Mouse (Mus musculus) embryo, embryonic 9.5 days (tissue): ENCODE measurements around the gene Gm13199.

Source experiments
- DNase-seq: peaks from one replicate; pipeline ENCODE4 v3.0.0-alpha.2; 2017; ENCODE audit errors: extremely low spot score

Gm13199 gene

GRCm38 (mm10) chr2:5862834-5863233 lies at the start of gene Gm13199:
TSS of gene Gm13199 (minus strand) at chr2:5862934.
- no peak for DNase-seq

DNA sequence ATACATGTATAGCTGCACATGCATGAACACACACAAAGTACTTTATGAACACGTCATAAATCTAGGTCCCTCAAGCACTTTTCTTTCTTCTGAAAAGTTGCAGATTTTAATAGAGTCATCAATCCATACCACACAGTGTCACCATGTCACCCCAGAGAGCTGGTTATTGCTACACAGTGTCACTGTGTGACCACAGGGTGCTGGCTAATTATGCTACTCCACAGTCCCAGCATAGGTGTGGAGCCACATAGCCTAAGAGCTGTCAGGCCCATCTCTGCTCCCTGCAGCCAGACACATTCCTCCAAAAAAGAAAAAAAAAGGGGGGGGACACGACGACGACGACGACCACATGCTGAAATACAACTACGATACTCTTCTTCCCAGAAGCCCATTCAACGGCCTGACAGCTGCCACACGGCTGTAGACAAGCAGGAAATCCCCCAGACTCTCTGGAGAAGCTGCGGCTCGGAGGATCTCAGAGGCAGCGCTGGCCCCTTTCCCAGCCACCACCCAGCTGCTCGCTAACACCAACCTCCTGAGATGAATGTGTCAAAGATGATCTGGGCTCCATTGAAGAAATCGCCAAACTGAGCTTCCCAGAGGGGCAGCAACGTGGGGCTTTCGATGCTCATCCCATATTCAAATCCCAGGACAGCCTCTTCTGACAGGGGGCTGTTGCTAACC lies 48.7 kb upstream of the Gm13199 start:
- no peak for DNase-seq

DNA sequence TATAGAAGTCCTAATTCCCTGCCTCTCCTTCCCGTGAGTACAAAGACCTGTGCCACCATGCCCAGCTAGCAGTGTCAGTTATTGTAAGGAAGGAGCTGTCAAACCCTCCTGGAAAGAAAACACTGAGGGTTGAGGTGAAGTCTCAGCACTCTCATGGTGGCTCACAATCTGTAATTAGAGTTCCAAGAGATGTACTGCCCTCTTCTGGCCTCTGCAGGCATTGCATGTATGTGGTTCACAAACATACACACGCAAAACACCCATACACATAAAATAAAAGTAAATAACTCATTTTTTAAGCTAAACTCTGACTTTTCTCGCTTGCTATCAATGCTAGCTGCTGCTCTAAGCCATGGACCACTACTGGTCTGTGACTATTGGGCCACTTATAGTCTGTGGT lies 43.9 kb upstream of the Gm13199 start:
- peak; percentile 39 for DNase-seq

DNA sequence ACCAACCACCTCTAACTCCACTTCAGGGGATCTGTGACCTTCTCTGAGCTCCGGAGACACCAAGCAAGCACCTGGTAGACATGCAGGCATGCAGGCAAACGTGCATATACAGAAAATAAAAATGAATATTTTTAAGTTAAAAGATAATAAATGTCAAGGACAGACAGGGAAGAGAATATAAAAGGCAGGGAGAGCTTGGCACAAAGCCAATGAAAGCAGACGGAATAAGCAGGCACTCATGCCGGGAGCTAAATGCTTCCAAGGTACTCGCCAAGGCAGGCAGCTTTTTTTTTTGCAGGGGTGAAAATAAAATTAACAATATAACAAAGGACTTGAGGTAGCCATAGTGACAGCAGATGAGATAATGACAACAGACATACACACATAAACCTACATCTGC lies 43.4 kb upstream of the Gm13199 start:
- DNase-seq: no peak

GRCm38 (mm10) chr2:5900145-5900544 lies 37.4 kb upstream of the Gm13199 start:
- DNase-seq: no peak

- DNase-seq: peak; percentile 99
Observed at GRCm38 (mm10) chr2:5894843-5895570, 32.3 kb upstream of the Gm13199 start, which contains the start of gene Sec61a2. TSS of gene Sec61a2 (minus strand) at chr2:5895432.

DNA sequence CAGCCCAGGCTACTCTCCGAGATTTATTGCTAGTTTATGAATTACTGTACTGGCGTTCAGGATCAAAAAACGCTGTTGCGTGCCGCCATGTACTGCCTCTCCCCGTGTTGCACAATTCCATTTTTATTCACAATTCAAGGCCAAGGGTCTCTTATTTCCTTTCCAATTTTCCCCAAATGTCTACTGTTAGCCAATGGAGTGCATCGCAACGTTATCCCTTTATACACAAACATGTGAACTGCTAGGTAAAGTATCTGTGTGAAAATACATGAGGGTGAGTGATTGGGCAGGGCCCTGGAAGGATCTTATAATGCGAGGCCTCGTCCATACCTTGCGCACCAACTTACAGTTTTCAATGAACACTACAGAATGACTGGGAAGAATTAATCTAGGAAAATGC lies 31.6 kb upstream of the Gm13199 start:
- DNase-seq: peak; percentile 34

DNA sequence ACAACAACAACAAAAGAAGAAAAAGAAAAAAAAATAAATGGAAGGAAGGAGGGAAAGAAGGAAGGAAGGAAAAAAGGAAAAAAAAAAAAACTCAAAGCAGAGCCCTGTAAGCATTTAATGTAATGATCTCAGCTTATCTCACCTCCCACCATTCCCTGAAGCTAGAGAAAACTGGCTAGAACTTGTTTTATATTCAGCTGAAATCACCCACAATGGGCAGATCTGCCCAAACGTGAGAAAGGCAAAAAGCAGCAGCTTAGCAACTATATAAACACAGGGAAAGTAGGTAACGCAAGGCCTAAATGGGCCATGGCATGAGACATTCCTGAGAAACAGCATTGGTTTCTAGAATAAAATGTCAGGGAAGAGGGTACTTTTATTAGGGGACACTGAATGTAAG lies 26.7 kb upstream of the Gm13199 start:
- no peak for DNase-seq

DNA sequence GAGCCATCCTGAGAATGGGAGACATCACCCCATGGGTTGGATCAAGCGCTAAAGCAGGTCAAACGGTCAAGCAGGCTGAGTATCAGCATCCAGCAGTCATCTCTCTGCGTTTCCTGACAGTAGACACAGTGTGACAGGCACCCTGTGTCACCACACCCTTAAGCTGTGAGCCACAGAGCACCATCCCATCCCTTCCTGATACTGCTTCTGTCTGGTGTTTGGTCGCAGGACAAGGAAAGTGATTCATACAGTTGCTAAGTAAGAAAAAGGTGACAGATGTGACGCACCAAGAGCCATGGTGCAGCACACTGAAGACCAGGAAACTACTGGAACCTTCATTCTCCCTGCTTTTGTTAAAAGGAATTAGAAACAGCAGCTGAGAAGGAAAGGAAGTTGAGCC lies 26.1 kb upstream of the Gm13199 start:
- DNase-seq: no peak

GRCm38 (mm10) chr2:5877446-5877845 lies 14.7 kb upstream of the Gm13199 start:
- DNase-seq: no peak

DNA sequence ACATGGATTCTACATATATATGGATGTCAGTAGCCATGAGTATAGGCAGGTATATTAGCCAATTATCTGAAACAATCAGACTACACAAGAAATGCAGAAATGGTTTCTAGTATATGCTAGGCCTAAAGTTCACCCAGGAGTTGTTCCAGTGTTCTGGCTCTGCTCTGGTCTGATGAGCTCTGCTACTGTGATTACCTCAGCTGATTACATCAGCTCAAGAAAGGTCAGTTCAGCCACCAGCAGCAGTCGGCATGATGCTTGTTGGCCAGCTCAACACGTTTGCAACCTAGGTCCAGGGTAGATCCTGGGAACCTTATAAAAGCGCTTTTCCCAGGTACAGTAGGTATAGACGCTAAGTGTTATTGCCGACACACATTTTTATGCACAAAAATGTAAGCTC lies 7.0 kb upstream of the Gm13199 start:
- DNase-seq: no peak

DNA sequence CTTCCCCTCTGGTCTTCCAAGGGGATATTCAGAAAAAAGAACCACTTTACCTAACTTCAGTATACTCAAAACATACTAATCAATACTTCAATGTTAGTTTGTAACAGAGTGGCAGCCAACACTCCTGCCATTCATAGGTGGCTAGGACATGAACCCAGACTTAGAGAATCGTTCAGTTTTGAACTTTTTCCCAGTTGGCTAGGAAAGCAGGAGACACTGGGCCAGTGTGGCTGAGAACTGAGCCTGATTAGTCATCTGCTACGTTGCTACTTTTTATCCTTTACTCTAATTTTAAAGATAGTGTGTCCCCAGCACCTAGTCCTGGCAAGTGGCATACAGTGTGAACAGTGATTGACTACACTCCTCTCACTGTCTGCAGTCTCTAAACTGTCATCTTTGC lies 4.9 kb upstream of the Gm13199 start:
- no peak for DNase-seq

DNA sequence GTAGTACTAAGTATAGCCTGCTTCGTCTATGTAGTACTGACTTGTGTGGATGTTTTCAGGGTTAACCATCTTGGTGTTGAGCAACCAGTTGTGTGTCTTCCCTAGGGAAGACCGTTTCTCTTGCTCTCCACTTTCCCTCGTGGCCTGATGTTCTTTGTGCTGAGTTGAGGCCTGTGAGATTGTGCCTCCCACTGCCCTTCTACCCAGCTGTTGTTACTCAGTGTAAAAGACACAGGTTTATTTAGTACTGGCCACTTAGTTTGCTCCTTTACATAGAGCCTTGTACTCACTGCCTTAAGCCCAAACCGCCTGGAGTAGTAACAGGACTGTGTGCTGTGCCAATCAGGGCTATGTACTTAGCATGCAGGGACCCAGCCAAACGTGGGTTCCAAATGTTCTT lies 10.9 kb downstream of the Gm13199 start:
- DNase-seq: no peak

- DNase-seq: no peak
Observed at GRCm38 (mm10) chr2:5851116-5851515, 11.6 kb downstream of the Gm13199 start.

- DNase-seq: no peak
Observed at GRCm38 (mm10) chr2:5845826-5846225, 16.9 kb downstream of the Gm13199 start.

GRCm38 (mm10) chr2:5844873-5845631 lies 17.7 kb downstream of the Gm13199 start, which contains the start of the genes Nudt5 and Cdc123:
TSS of gene Nudt5 (plus strand) at chr2:5845019.
TSS of gene Cdc123 (minus strand) at chr2:5845164.
- DNase-seq: peak; percentile 91

DNA sequence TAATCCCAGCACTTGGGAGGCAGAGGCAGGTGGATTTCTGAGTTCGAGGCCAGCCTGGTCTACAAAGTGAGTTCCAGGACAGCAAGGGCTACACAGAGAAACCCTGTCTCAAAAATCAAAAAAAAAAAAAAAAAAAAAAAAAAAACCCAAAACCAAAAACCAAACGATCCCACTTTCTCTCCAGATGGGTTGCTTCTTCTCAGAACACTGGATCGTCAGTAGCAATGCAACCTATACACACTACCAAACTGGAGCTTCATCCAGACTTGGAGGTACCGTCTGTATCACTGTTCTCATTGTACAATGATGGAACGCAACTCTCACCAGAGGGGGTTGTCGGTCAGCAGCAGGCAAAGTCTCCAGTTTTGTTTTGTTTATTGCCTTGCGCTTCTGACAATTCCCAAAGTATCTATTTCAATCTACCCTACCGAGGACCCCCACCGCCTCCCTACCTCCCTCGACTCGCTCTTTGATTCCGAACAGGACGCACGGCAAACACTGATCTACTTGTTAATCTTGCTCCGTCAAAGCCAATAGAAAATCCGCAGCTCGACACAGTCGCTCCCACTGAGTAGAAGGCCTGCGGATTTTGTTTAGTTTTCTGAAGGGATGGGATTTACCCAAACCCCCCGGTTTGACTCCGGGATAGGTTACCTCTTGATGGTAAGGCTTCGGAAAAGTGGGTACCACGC lies 18.4 kb downstream of the Gm13199 start:
- DNase-seq: no peak

- DNase-seq: no peak
Observed at GRCm38 (mm10) chr2:5840815-5841214, 21.9 kb downstream of the Gm13199 start.

- DNase-seq: no peak
Observed at GRCm38 (mm10) chr2:5825265-5825913, 37.3 kb downstream of the Gm13199 start.

GRCm38 (mm10) chr2:5824685-5825084 lies 38.0 kb downstream of the Gm13199 start:
- no peak for DNase-seq

DNA sequence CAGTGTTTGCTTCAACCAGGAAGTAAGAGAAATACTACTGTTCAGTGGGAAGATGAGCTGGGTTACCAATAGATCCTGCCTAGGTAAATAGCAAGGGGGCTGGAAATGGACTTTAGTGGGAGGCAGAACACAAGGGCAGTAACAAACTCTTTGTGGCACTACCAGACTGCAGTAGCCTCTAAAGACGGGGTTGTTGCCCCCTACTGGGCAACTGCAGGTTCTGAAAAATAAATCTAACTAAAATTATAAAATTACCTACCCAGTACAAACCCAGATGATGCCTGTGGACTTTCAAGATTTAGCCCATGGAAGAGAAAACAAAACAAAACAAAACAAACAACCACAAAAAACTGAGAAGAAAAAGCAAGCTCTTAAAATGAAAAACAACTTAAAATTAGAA lies 38.5 kb downstream of the Gm13199 start:
- no peak for DNase-seq
